Mouse (Mus musculus) lung, adult 2 months (tissue): Measurements from ENCODE around the gene Hist1h2ah. TPM values are rescaled to one million over a fixed set of nuclear protein-coding genes. Genes with fewer than 3 reads are reported as not detected.
"Not testable (repeated sequence)": the region's sequence is repeated elsewhere in the genome, so short reads cannot be mapped to it uniquely, and the experiment has no call there.

ENCODE experiments used
- DNase-seq: peaks from one replicate; pipeline ENCODE4 v3.0.0; 2022
- H3K4me1 ChIP-seq: fragments of 200-500 bp; 2 replicates; pipeline ENCODE4 v1.6.1; 2011; ENCODE audit warnings: low read length; ENCODE audit not compliant: control insufficient read depth, insufficient read depth
- H3K4me3 ChIP-seq: fragments of 200-500 bp; replicated peaks from 2 replicates; pipeline ENCODE3; 2011; ENCODE audit warnings: low read depth, mild to moderate bottlenecking, control low read depth, low read length; ENCODE audit errors: extremely low read depth
- CTCF ChIP-seq: fragments of 200-500 bp; IDR thresholded peaks from 2 replicates; pipeline ENCODE4 v1.5.1; 2011; ENCODE audit warnings: mild to moderate bottlenecking, low read length, control low read depth; ENCODE audit not compliant: insufficient read depth
- POLR2A ChIP-seq: fragments of 200-500 bp; IDR thresholded peaks from 2 replicates; pipeline ENCODE4 v1.6.1; 2011; ENCODE audit warnings: low read depth, mild to moderate bottlenecking, control low read depth, low read length, borderline replicate concordance; ENCODE audit errors: extremely low read depth
- WGBS: fragments of 180-500 bp; shearing (Covaris S2); methylation state at CpG from one replicate; pipeline ENCODE4 v1.1.7; 2018; 5-methylcytosine and 5-hydroxymethylcytosine counted together
- polyA plus RNA-seq: library from polyadenylated mRNA; depleted of rRNA; stranded (reverse); fragments of >200 nt; gene quantifications from 2 replicates; pipeline ENCODE4 v1.2.3, GENCODE M21; 2012; rRNA removed

Gene Hist1h2ah
- 0.87 and 1.8 TPM in 2 replicates for polyA plus RNA-seq

- H3K4me1 ChIP-seq: not testable (repeated sequence)
- H3K4me3 ChIP-seq: peak within 1 kb of the TSS; percentile 60
- WGBS: under 1% methylated on average over 33 of the region's 69 CpGs
- peak; percentile 60 for DNase-seq
Measured at GRCm38 (mm10) chr13:22035267-22036148, at the start of gene Hist1h2ah, which contains the start of gene Hist1h2bk. Gene Hist1h2ah (minus strand): TSS chr13:22035568. Gene Hist1h2bk (plus strand): TSS chr13:22035870.

GRCm38 (mm10) chr13:22084140-22084539, 48.8 kb upstream of the Hist1h2ah start, which contains the start of gene Vmn1r188:
Gene Vmn1r188 (plus strand): TSS chr13:22084440.
- not testable (repeated sequence) for H3K4me1 ChIP-seq, DNase-seq, H3K4me3 ChIP-seq
- WGBS: 59% methylated on average over 1 of the region's 1 CpGs

DNA sequence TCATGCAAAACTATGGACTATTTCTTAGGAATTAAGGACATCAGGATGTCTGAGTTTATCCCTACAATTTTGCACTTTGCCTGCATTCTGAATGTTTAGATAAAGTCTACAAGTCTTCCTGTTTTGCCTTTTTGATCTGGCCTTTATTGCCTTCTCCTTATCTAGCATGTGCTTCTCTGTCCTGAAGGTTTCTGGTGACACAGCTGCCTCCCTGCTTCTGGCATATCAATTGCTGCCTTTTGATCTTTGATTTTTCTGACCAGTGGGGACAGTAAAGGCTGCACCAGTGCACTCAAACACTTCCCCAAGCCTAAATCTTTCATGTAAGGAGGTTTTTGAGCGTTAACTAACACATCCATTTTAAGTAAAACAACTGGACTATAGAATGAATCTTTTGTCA, 28.1 kb upstream of the Hist1h2ah start:
- DNase-seq: no peak
- Histone ChIP-seq H3K4me1 (no peaks in the 10 kb centered on the region), H3K4me3 (no peak overlapping the region)
- 38% methylated on average over 1 of the region's 1 CpGs for WGBS
- no peak for TF ChIP-seq POLR2A
- TF ChIP-seq CTCF: no peak

- TF ChIP-seq POLR2A (no peak), CTCF (no peak)
- DNase-seq: no peak
- H3K4me3 ChIP-seq: no peak overlapping the region
- WGBS: 68% methylated on average over 1 of the region's 1 CpGs
- H3K4me1 ChIP-seq: no peaks in the 10 kb centered on the region
Measured at GRCm38 (mm10) chr13:22061422-22061821, 26.1 kb upstream of the Hist1h2ah start.

DNA sequence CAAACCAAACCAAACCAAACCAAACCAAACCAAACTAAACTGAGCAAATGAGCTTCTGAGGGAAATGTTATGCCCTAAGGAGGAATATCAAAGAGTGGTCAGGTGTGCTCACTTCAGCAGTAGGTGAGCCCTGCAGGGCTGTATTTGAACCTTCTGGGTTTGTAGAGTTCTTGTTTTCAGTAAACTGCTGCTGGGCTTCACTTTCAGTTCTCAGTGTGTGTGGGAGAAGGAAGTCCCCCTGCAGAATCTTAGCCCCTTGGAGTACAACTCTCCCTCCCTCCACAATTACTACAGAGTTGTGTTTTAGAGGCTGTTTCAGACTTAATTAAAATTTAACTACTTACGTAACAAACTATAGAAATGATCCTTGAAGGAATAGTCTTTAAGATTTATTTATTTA, 18.4 kb upstream of the Hist1h2ah start:
- no peak overlapping the region for H3K4me3 ChIP-seq
- WGBS: 93% methylated on average over 1 of the region's 1 CpGs
- H3K4me1 ChIP-seq: no peaks in the 10 kb centered on the region; the same call in 1 of the 2 replicates
- DNase-seq: no peak
- TF ChIP-seq CTCF: no peak
- no peak for TF ChIP-seq POLR2A

- TF ChIP-seq POLR2A (no peak), CTCF (no peak)
- DNase-seq: no peak
- no peak overlapping the region for H3K4me3 ChIP-seq
- WGBS: 7% methylated on average over 5 of the region's 5 CpGs
- no peaks in the 10 kb centered on the region; the same call in 1 of the 2 replicates for H3K4me1 ChIP-seq
Measured at GRCm38 (mm10) chr13:22051523-22051859, 16.1 kb upstream of the Hist1h2ah start.

GRCm38 (mm10) chr13:22050591-22051522, 15.5 kb upstream of the Hist1h2ah start:
- peak; percentile 76 for DNase-seq
- TF ChIP-seq CTCF: peak; percentile 44
- TF ChIP-seq POLR2A: peak; percentile 20; the same call in 1 of the 2 replicates
- Histone ChIP-seq H3K4me3 (peak overlapping the region; percentile 76), H3K4me1 (no peaks in the 10 kb centered on the region; the same call in 1 of the 2 replicates)
- WGBS: under 1% methylated on average over 52 of the region's 52 CpGs

DNA sequence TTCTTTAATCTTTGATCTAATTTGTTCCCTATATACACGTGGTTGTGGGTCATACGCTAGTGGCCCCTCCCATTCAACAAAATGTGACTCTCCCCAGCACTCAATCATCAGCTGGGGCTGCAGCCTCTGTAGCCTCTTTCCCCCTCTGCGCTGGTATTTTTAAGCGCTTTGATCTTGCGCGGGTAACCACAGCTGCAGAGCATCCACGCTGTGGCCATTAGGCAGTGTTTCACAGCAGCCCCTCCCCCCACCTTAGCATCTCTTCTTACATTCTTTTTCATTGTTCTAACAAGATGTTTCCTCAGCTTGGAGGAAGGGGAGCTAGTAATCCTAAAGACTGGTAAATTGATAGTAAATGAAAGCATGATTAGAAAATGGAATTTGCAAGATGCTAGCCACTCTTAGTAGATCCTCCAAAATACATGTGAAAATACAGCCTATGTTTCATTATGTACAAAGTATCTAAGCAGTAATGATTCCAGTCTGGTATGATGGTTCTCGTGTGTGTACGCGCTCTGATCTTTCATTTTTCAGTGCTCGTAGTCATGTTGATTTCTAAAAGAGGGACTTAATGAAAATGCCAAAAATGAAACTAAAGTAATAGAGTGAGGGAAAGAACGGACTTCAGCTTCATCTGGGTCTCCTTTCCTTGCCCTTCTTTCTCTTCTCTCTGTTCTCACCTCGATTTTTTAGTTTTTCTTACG, 14.5 kb upstream of the Hist1h2ah start:
- no peak for DNase-seq
- WGBS: 3% methylated on average over 14 of the region's 14 CpGs
- no peaks in the 10 kb centered on the region; the same call in 1 of the 2 replicates for H3K4me1 ChIP-seq
- H3K4me3 ChIP-seq: peak overlapping the region; percentile 50
- no peak for TF ChIP-seq POLR2A
- no peak for TF ChIP-seq CTCF

DNA sequence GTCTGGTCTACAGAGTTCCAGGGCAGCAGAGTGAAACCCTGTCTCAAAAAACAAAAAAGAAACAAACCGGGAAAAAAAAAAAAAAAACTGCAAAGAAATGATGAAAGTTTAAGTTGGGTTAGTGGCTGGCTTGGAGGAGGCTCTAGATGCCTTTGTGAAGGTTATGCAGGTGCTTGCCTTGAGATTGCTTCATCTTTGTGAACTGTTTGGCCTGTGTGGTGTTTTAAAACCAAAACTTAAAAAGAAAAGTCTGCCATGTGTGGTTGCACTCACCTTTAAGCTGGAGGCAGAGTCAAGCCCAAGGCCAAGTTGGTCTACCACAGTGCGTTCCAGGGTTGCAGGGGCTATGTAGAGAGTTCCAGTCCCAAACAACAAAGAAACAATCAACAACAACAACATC, 13.7 kb upstream of the Hist1h2ah start:
- no peak for DNase-seq
- Histone ChIP-seq H3K4me3 (no peak overlapping the region), H3K4me1 (peaks cover under 1% of the 10 kb centered on the region; the same call in 1 of the 2 replicates)
- WGBS: 81% methylated on average over 2 of the region's 2 CpGs
- TF ChIP-seq POLR2A (no peak), CTCF (no peak)
